Mouse (Mus musculus): ENCODE measurements around the gene Atrnl1.

Atrnl1 gene

GRCm38 (mm10) chr19:57610476-57611261 is at the start of gene Atrnl1:
Gene Atrnl1, plus strand, starts transcription at chr19:57611034.
- peak; percentile 29 for DNase-seq (ENCODE audit: low read depth)

GRCm38 (mm10) chr19:57561486-57561885 is 49.3 kb upstream of the Atrnl1 start:
- DNase-seq (ENCODE audit: low read depth) = no peak

- DNase-seq (ENCODE audit: low read depth) = no peak
Observed at GRCm38 (mm10) chr19:57569040-57569439, 41.8 kb upstream of the Atrnl1 start.

- DNase-seq (ENCODE audit: low read depth) = no peak
Observed at GRCm38 (mm10) chr19:57572360-57573237, 38.2 kb upstream of the Atrnl1 start.

GRCm38 (mm10) chr19:57573470-57573869 is 37.4 kb upstream of the Atrnl1 start:
- no peak for DNase-seq (ENCODE audit: low read depth)

- DNase-seq (ENCODE audit: low read depth) = no peak
Observed at GRCm38 (mm10) chr19:57575027-57575426, 35.8 kb upstream of the Atrnl1 start.

- DNase-seq (ENCODE audit: low read depth) = no peak
Observed at GRCm38 (mm10) chr19:57576836-57577235, 34.0 kb upstream of the Atrnl1 start.

- no peak for DNase-seq (ENCODE audit: low read depth)
Observed at GRCm38 (mm10) chr19:57577256-57577655, 33.6 kb upstream of the Atrnl1 start.

GRCm38 (mm10) chr19:57580962-57581361 is 29.9 kb upstream of the Atrnl1 start:
- DNase-seq (ENCODE audit: low read depth) = no peak

- no peak for DNase-seq (ENCODE audit: low read depth)
Observed at GRCm38 (mm10) chr19:57585231-57585792, 25.5 kb upstream of the Atrnl1 start.

GRCm38 (mm10) chr19:57586172-57586571 is 24.7 kb upstream of the Atrnl1 start:
- no peak for DNase-seq (ENCODE audit: low read depth)

GRCm38 (mm10) chr19:57589516-57589915 is 21.3 kb upstream of the Atrnl1 start:
- no peak for DNase-seq (ENCODE audit: low read depth)

- DNase-seq (ENCODE audit: low read depth) = no peak
Observed at GRCm38 (mm10) chr19:57590895-57591294, 19.9 kb upstream of the Atrnl1 start.

- no peak for DNase-seq (ENCODE audit: low read depth)
Observed at GRCm38 (mm10) chr19:57591631-57592030, 19.2 kb upstream of the Atrnl1 start.

GRCm38 (mm10) chr19:57592355-57592754 is 18.5 kb upstream of the Atrnl1 start:
- no peak for DNase-seq (ENCODE audit: low read depth)

GRCm38 (mm10) chr19:57599126-57599525 is 11.7 kb upstream of the Atrnl1 start:
- no peak for DNase-seq (ENCODE audit: low read depth)

GRCm38 (mm10) chr19:57600233-57600929 is 10.5 kb upstream of the Atrnl1 start:
- DNase-seq (ENCODE audit: low read depth) = no peak

- DNase-seq (ENCODE audit: low read depth) = no peak
Observed at GRCm38 (mm10) chr19:57600930-57601328, 9.9 kb upstream of the Atrnl1 start.

GRCm38 (mm10) chr19:57603593-57603992 is 7.2 kb upstream of the Atrnl1 start:
- no peak for DNase-seq (ENCODE audit: low read depth)

- no peak for DNase-seq (ENCODE audit: low read depth)
Observed at GRCm38 (mm10) chr19:57605941-57606340, 4.9 kb upstream of the Atrnl1 start.

- no peak for DNase-seq (ENCODE audit: low read depth)
Observed at GRCm38 (mm10) chr19:57606351-57606750, 4.5 kb upstream of the Atrnl1 start.

All from fibroblast of lung, adult 2 months (primary cell).